Mouse (Mus musculus) heart, adult 11 months (tissue): ENCODE data around the gene Pbx4.
A peak's percentile ranks its signal among the peaks of the same experiment; 100 is the strongest.

Experiments used
- DNase-seq: peaks from one replicate; pipeline ENCODE4 v3.0.0; 2022

Pbx4 gene

DNA sequence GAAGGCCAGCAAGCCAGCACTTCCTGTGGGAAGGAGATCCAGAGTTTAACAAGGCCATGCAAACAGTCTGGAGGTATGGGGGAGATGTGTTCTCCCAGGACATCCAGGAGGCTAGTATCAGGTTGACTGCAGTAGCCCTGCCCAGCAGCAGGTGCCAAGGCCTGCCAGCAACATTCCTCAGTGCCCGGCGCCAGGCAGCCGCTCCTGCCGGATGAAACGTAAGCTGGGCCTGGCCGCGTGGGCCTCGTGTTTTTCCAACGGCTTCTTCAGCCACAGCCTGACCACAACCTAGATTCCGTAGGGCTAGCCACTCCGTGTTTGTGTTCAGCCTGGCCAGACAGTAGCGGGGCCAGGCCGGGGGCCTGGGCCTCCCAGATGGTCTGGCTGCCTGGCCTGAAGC lies 42.4 kb downstream of the Pbx4 start:
- no peak for DNase-seq

GRCm38 (mm10) chr8:69876097-69876496 lies 43.8 kb downstream of the Pbx4 start:
- no peak for DNase-seq

- DNase-seq = no peak
Measured at GRCm38 (mm10) chr8:69876967-69877366, 44.7 kb downstream of the Pbx4 start.

DNA sequence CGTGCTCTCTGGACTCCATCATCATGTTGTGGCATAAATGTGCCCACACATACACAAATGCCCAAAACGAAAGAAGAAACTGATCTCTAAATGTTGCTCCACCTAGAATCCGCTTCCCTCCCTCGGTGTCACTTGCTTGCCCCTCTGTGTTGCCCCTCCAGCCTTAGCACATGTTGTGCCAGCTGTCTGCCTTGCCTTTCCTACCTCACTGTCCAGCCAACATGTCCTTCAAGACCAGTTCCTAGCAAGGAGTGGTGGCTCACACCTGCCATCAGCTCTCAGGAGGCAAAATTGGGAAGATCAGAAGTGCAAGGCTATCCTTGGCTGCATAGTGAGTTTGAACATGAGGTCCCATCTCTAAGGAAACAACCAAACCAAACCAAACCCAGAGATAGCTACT lies 45.1 kb downstream of the Pbx4 start:
- DNase-seq = no peak

- no peak for DNase-seq
Measured at GRCm38 (mm10) chr8:69877992-69878391, 45.7 kb downstream of the Pbx4 start.

GRCm38 (mm10) chr8:69879678-69880077 lies 47.4 kb downstream of the Pbx4 start:
- no peak for DNase-seq

DNA sequence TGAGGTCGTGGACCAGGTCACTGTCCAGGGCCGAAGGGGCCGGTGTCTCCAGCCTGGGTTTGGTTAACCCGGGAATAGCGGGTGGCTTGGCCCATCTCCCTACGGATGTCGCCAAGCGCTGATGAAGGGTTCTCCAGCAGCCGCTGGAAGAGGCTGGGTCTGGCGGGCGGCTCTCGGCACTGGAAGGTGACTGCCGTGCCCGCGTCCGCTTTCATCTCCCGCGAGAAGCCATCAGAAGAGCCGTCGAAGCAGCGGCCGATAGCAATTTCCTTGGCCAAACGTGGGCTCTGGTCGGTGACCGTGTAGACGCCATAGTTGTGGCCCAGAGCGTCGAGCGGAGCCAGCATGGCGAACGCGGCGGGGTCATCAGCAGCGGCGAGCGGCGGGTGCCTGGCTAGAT lies 48.5 kb downstream of the Pbx4 start:
- no peak for DNase-seq

- DNase-seq = no peak
Measured at GRCm38 (mm10) chr8:69881261-69881865, 49.1 kb downstream of the Pbx4 start.

DNA sequence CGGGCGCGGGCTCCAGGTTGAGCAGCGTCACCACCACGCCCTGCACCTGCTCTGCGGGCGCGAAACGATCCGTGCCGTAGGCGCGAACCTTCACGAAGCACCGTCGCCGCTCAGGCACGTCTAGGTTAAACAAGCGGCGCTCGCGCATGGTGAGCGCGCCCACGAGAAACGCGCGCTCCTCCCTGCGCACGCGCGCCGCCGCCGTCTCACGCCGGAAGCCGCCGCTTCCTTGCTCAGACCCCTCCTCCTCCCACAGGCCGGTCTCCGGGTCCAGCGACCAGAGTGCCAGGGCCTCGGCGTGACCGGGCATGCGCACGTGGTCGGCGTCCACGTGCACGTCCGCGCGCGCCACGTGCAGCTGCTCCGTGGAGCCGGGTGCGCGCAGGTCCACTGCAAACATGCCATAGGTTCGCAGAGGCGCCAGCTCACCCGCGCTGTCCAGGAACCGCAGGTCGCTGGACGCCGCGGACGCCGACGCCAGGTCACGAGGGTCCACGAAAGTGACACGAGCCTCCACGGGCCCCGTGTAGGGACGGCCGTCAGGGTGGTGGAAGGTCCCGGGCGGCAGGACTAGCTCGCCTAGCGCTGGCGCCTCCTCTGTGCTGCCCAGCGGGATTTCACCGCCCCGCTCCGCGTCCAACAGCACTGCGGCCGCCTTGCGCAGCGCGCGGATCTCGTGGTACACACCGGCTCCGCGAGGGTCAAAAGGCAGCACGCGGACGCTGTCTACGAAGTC lies 49.9 kb downstream of the Pbx4 start:
- DNase-seq = peak; percentile 95

GRCm38 (mm10) chr8:69882833-69883600 lies 50.7 kb downstream of the Pbx4 start:
- no peak for DNase-seq

DNA sequence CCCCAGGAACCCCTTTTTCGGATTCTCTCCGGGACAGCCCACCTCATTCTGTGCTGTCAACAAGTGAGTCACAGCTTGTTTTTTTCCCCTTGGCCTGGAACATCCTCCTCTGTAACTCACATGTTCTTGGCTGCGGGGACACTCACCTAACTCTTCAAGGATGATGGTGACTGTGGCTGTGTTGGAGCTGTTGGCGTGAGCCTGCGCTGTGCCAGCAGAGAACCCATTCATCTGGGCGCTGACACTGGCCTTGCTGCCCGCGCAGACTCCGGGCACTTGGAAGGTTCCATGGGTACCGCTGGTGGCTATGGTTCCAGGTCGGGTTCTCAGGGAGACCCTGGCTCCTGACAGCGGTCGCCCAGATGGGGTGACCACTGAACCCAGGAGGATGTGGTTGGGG lies 51.9 kb downstream of the Pbx4 start:
- no peak for DNase-seq

- DNase-seq = peak; percentile 95
Measured at GRCm38 (mm10) chr8:69887289-69888243, 55.3 kb downstream of the Pbx4 start, which contains the start of gene Cilp2. Gene Cilp2, minus strand, starts transcription at chr8:69887687.

GRCm38 (mm10) chr8:69888244-69888866 lies 56.1 kb downstream of the Pbx4 start:
- DNase-seq = peak; percentile 94

- DNase-seq = no peak
Measured at GRCm38 (mm10) chr8:69888902-69889301, 56.6 kb downstream of the Pbx4 start.

DNA sequence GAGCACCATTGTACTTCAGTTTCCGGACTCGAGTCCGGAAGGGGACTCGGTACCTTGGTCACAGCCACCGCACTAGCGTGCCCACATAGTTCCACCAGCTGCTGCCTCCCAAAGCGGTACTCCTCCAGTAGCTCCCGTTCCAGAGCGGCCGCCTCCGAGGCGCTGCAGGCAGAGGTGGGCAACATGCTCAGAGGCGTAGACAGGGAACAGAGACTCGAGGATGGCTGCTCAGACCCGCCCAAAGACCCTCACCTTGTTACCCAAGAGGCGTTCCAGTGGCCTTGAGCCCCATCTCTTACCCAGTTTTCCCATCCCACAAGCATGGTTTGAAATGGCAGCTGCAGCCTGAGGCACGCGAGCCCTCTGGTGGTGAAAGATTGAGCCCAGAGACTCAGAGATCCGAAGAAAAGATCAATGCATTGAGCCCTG lies 58.5 kb downstream of the Pbx4 start:
- no peak for DNase-seq

GRCm38 (mm10) chr8:69893863-69894262 lies 61.6 kb downstream of the Pbx4 start:
- peak; percentile 93 for DNase-seq

DNA sequence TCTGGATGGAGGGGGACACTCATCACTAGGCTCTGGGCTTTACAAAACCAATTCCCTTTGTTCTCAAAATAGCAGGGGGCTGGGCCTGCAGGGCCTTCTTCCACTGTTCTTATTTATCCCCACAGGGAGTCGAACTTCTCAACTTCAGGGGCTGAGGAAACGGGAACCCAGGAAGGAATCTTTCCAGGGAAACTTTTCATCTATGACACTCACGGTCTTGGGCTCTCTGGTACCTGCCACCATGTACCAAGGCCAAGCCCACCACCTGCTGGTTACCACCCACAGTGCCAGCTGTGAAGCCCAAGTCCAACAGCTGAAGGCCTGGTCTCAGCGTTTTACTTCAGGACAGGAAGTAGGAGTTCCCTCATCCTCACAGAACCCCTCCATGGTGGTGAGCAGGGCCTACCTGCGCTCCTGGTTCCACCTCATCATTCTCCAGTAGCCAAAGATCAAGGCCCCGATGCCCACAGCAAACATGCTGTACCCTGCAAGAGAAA lies 62.6 kb downstream of the Pbx4 start:
- DNase-seq = no peak

DNA sequence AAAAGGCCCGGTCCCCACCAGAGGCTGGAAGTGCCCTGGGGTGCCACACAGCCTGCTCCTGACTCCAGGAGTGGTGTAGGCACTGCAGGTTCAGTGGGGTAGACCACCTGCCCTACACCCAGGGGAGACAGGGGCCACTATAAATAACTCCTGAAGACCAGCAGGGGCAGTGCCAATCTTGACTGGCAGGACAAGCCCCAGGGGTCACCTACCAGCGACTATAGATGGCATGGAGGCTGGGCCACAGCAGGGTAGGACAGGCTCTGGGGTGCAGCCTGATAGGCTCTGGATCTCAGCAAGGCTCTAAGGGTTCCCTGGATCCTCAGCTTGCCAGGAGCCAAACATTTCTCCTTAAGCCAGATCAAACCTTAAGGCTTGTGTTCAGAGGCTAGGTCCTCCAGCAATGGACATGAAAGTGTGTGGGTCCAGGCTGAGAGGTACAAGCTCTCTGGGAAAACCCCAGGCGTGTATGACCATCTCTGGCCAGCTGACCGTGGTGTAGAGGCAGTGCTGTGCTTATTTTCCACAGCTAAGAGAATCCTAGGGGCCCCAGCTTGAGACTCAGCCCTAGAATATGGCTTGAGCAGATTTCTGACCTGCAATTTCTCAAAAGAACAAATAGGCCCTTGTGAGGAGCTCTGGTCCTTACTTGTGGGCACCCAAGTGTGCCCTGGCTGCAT lies 63.6 kb downstream of the Pbx4 start:
- peak; percentile 94 for DNase-seq

- DNase-seq = no peak
Measured at GRCm38 (mm10) chr8:69897857-69898256, 65.6 kb downstream of the Pbx4 start.

- DNase-seq = no peak
Measured at GRCm38 (mm10) chr8:69899876-69900275, 67.6 kb downstream of the Pbx4 start.

GRCm38 (mm10) chr8:69900895-69901451 lies 68.7 kb downstream of the Pbx4 start:
- DNase-seq = no peak
